Mouse (Mus musculus) B cell, adult 2 months (primary cell): Measurements from ENCODE around the gene Alg6.

Source experiments
- DNase-seq, 2 experiments: peaks; one replicate each; pipeline ENCODE4 v3.0.0; 2022

Gene Alg6

DNA sequence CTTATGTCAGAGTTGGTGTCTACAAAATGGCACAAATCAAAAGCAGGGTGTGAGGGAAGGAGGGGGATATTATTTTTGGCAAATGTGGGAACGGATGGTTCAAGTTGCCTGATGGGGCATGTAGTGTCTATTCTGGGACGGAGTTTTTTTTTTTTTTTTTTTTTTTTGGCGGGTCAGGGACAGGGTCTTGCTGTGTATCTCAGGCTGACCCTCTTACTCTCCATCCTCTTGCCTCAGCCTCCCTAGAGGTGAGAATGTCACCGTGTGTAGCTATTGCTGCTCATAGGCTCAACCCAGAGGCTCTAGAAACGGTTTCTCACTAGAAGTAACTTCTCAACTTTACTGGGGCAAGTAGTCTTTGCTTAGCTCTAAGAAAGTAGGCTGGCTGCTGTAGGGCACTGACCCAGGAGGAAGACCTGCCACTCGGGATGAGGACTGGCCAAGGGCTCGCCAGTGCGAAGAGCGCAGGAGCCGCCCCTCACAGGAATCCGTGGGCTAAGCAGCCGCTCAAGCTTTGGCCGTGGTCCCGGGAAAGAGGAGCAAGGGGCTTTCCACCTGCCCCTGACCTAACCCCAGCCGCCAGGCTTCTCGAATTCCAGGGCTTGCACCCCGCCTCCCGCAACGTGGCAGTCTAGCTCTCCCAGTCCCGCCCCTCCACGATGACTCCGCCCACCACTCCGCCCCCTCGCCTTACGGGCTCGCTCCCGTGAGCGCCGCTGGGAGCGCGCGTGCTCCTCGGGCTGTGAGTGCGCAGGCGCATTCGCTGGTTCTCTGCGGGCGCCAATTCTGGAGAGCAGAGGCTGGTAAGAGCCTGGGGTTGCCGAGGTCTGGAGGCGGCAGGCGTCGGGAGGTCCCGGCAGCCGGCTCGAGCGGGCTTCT, at the start of gene Alg6:
TSS of gene Alg6 (plus strand) at position 761 of the 879 bp plus-strand sequence.
- peak; percentile 98 for DNase-seq

- no peak for DNase-seq
These were observed 45.1 kb upstream of the Alg6 start for GRCm38 (mm10) chr4:99670203-99670851.

DNA sequence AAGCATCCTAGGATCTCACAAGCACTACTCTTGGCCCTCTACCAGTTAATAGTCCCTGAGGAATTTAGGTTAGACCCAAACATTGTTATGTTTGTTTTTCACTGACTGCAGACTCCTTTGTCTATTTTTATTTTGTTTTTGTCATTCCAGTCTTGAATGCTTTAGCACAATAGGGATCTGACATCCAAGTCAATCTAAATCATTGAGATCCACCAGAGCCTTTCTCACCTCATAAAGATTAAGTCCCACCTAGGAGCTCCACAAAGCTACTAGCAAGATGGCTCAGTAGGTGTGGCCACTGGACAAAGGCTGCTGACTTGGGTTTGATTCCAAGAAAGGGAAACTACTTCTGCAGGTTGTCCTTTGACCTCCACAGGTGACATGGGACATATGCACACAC, 40.3 kb upstream of the Alg6 start:
- DNase-seq, result no peak

DNA sequence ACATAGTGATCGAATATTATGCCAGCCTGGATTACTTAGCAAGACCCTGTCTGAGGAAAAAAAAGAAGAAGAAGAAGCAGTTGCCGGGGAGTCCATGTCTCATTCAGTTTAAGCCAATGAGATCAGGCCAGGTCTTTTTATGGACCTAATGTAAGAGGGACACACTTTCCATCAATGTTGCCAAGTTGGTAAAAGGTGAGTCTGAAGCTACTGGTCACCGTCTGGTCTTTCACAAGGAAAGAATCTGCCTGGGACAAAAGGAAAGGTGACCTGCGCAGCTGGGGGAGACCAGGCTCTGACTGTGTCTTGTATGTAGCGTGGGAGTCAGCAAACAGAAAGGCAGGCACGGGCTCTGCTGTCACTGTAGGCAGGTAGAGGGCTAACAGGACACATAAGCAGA, 31.5 kb upstream of the Alg6 start:
- DNase-seq, result no peak

DNA sequence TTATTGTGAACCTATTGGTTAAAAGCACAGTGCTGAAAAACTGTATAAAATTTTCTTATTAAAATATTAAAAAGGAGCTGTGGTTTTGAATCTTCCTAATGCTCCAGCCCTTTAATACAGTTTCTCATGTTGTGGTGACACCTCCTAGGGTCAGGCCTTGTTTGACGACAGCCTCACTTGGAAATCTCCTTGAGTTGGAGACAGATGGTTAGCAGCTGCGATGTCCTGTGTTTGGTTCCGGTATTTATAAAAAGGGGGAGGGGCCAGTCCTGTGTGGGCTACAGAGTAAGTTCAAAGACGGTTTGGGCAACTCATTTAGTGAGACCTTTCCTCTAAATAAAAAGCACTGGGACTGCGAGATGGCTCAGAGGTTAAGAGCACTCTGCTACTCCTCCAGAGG, 29.2 kb upstream of the Alg6 start:
- DNase-seq, result no peak

DNA sequence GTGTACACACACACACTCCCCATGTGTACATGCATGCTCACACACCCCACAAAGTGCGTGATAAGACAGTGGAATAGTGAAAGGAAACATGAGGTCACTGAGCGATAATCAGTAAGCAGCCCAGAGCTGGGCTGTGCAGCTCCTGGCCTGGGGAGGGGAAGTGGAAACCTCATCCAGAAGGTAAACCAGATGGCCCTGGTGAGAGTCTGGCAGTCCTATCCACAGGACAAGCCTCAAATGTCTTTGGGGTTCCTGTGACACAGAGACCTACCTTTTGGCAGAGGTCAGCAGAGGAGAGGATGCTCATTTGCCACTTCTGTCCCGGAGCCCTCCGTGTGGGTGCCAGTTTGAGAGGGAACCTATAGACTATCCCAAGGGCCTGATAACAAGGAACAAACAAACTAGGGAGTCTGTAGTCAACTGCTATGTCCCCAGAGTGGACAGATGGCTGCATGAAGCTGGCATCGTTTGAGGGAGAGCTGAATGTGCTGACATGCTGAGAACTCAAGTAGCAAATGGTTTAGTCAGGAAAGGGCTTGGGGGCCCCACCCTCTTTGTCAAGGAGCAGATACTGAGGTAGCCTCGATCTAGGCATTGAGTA, 2.8 kb upstream of the Alg6 start:
- DNase-seq, result no peak

- no peak for DNase-seq
These were observed 1.5 kb upstream of the Alg6 start for GRCm38 (mm10) chr4:99713971-99714370.

DNA sequence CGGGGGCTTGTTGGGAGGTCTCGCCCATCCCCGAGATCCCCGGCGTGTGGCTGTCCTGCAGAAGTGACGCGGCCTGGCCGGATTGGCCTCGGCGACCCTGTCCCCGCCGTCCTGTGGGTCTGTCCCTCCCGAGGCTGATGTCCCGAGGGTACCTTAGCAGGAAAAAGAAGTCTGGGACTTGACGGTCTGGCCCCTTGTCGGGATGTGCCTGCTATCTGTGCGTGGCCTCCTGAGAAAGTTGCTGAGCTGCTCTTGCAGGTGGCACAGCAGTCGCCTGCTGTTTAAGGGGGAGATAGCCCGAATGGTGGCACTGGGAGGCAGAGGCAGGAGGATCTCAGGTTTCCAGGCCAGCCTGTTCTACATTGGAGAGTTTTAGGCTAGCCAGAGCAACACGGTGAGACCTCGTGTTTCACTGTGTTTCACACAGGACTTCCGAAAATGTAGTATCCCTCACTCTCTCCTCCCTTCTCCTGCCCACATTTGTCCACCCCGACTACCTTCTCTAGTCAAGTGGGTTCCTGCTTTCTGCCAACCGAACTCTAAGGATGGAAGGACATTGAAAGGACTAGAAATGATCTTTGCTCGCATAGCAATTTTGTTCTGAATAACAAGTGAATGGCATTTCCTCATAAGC, 436 bp downstream of the Alg6 start:
- no peak for DNase-seq

GRCm38 (mm10) chr4:99717905-99718304, 2.4 kb downstream of the Alg6 start:
- DNase-seq, result no peak

DNA sequence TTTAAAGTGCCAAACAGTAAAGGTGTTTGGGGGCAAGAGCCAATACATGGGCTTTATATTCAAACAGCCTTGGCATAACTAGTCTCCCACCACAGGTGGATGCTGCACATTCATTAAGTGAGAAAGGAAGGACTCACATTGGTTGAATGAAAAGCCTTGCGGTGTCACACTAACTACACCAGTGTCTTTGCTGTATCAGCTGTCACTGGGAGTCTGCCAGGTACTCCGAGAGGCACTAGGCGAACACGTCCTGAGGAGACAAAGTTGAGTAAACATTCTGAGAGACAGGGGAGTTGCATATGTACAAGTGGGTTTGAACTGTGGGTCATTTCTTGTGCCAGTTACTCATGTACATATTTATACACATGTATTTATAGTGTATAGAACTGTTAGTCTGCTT, 8.9 kb downstream of the Alg6 start:
- no peak for DNase-seq

- DNase-seq, result no peak
These were observed 10.5 kb downstream of the Alg6 start for GRCm38 (mm10) chr4:99725914-99726451.

GRCm38 (mm10) chr4:99739836-99740235, 24.4 kb downstream of the Alg6 start:
- no peak for DNase-seq

DNA sequence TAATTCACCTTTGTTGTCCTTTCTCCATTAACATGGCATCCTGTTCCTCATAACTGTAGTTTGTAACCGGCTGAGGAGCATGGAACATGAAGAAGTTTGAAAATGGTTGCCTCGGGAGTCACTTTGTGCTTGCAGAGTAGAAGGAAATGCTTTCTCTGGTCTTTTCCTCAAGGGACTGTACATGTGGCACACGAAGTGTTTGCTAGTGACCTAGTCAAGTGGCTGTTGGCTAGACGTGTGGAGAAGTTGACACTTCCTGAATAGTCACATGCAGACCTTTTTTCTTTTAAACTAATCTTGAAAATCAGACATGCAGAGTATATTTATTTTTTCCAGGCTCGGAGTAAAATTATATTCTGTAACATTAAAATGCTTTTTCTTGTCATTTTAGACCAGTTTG, 37.0 kb downstream of the Alg6 start:
- no peak for DNase-seq

DNA sequence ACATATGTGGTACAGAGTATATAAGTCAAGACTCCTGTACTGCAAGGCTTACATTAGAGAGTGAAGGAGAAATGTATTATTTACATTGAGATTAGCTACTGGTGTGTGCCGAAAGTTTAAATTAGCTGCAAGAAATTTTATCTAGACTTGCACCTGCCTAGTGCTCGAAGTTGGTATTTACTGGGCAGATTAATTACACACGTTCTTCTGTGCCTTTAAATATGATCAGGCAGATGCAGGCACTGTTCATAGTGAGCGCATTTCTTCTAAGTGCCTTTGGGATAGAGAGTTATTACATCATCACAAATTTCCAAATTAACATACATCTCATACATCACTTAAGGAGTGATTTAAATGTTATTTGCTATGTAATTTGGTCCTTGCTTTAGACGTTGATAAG, 50.8 kb downstream of the Alg6 start:
- no peak for DNase-seq

GRCm38 (mm10) chr4:99766753-99767152, 51.3 kb downstream of the Alg6 start:
- DNase-seq, result no peak

DNA sequence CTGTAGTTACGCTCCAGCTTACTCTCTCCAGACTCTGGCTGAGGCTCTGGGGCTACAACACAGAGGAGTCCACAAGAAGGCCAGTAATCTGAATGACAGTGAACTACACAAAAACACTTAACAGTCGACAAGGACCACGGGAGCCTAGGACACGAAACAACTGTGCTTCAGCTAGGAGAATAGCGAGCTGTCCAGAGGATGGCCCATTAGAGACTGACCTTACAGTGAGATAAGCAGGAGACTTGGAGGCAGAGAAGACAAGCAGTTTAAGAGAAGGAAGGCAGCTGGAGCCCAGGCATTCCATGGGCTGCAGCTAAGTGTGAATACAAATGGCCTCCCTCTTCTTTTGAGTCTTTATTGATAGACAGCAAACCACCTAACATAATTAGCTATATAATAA, 55.1 kb downstream of the Alg6 start:
- no peak for DNase-seq

GRCm38 (mm10) chr4:99773041-99773440, 57.6 kb downstream of the Alg6 start:
- no peak for DNase-seq

DNA sequence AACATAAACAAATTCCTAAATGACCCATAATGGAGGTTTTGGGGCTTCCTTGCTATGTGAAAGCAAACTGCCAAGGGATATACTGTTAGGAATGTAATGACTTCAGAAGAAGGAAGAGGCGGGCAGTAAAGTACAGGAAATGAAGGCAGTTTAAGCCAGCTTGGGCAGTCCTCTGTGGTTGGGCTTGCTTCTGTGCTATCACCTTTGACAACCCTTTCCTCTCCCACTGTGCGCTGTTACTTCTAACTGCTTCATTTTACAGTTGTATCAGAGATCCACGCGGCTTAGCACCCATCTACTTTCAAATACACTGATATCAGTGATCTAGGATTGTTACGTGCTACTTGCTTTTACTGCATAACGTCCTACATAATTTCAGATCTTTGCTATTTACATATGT, 76.9 kb downstream of the Alg6 start:
- DNase-seq, result no peak
